Mouse (Mus musculus) inflammation-experienced regulatory T-cells (primary cell): Measurements from ENCODE around the gene Spock2. TPM values are rescaled to one million over a fixed set of nuclear protein-coding genes. Genes with fewer than 3 reads are reported as not detected.

ENCODE experiments used
- polyA plus RNA-seq, 2 experiments: library from polyadenylated mRNA; unstranded; fragments of 100-300 nt; shearing (Covaris generic); gene quantifications; one replicate each; pipeline ENCODE4 v1.2.1; 2017

The Spock2 gene
- 1 to 10 TPM; 3.1 to 7.3 TPM for polyA plus RNA-seq

GRCm38 (mm10) chr10:60106146-60106530 lies at the start of gene Spock2:
Spock2 (plus strand) TSS chr10:60106219.

Other genes starting within 250 kb of the Spock2 start
- gene Dnajb12, start 226.7 kb upstream of the Spock2 start, polyA plus RNA-seq, result 10 to 100 TPM; 15.8 to 17.5 TPM
- 10 to 100 TPM; 70.3 to 78.7 TPM for gene Ddit4, start 154.4 kb upstream of the Spock2 start, polyA plus RNA-seq
- gene Ascc1, start 103.4 kb upstream of the Spock2 start, polyA plus RNA-seq, result 10 to 100 TPM; 39.7 to 48.5 TPM
- 100 to 1,000 TPM in 1 of 2 experiments, 10 to 100 TPM in 1; 96.6 to 133 TPM for gene Anapc16, start 103.1 kb upstream of the Spock2 start, polyA plus RNA-seq
- gene Chst3, start 113.0 kb downstream of the Spock2 start, polyA plus RNA-seq, result 1 to 10 TPM in 1 of 2 experiments, under 1 TPM in 1; 0.18 to 2.1 TPM
- 100 to 1,000 TPM; 350 to 444 TPM for gene Psap, start 171.4 kb downstream of the Spock2 start, polyA plus RNA-seq
- gene Vsir, start 240.6 kb downstream of the Spock2 start, polyA plus RNA-seq, result 100 to 1,000 TPM; 228 to 257 TPM